Mouse (Mus musculus) left cerebral cortex, adult 8-10 months (tissue): Measurements from ENCODE around the gene Edem2. TPM values are rescaled to one million over a fixed set of nuclear protein-coding genes. Genes with fewer than 3 reads are reported as not detected.

Source experiments
- total RNA-seq, 4 experiments: library from RNA; stranded (reverse); gene quantifications; 2 replicates each; pipeline ENCODE4 v1.2.4; 2022

Gene Edem2
- total RNA-seq, 4 experiments from 2014 or later, result 21.9 to 23.9 (median 23.3) TPM

Other genes with a start within 250 kb of the Edem2 start
- gene Acss2, start 211.5 kb downstream of the Edem2 start, total RNA-seq, result 10 to 100 TPM; 53.0 to 64.3 (median 55.1) TPM
- gene Ggt7, start 211.2 kb downstream of the Edem2 start, total RNA-seq, result 100 to 1,000 TPM; 104 to 117 (median 113) TPM
- 10 to 100 TPM; 14.6 to 15.7 (median 15.0) TPM for gene Gss, start 136.7 kb downstream of the Edem2 start, total RNA-seq
- 10 to 100 TPM in 1 of 4 experiments, 1 to 10 TPM in 3; 3.7 to 13.0 (median 7.2) TPM for gene Myh7b, start 118.3 kb downstream of the Edem2 start, total RNA-seq
- 100 to 1,000 TPM; 148 to 150 (median 149) TPM for gene Trpc4ap, start 37.1 kb downstream of the Edem2 start, total RNA-seq
- not detected for gene Gm17581, start 6.4 kb upstream of the Edem2 start, total RNA-seq
- 1 to 10 TPM in 3 of 4 experiments, under 1 TPM in 1; 0.76 to 2.5 (median 1.9) TPM for gene Procr, start 21.6 kb upstream of the Edem2 start, total RNA-seq
- 10 to 100 TPM; 29.2 to 30.8 (median 29.9) TPM for gene Mmp24, start 45.9 kb upstream of the Edem2 start, total RNA-seq
- 10 to 100 TPM; 56.9 to 63.1 (median 60.3) TPM for gene BC029722, start 90.0 kb upstream of the Edem2 start, total RNA-seq
- gene Eif6, start 97.5 kb upstream of the Edem2 start, total RNA-seq, result 10 to 100 TPM; 78.6 to 93.2 (median 86.3) TPM
- gene Fam83c, start 105.4 kb upstream of the Edem2 start, total RNA-seq, result not detected
- 10 to 100 TPM; 82.6 to 97.0 (median 87.0) TPM for gene Uqcc1, start 200.8 kb upstream of the Edem2 start, total RNA-seq
- gene Gm15557, start 211.3 kb upstream of the Edem2 start, total RNA-seq, result not detected
- gene Gdf5, start 215.9 kb upstream of the Edem2 start, total RNA-seq, result under 1 TPM; 0.20 to 0.37 (median 0.24) TPM
- 10 to 100 TPM; 19.3 to 23.7 (median 19.8) TPM for gene Cep250, start 227.0 kb upstream of the Edem2 start, total RNA-seq